In genomic region chr2:28699361-28700335, GRCm38 (mm10) we compare ENCODE assay signal across 8 mouse cellular contexts. TPM values are rescaled to one million over a fixed set of nuclear protein-coding genes. Genes with fewer than 3 reads are reported as not detected.
DNase-seq lines count a peak whose midpoint lies in the region.

Gene Spaca9 (minus strand): TSS chr2:28699727.
Gene Ak8 (plus strand): TSS chr2:28700164.

- H3K4me1 ChIP-seq in megakaryocyte, embryonic 14.5 days, result peaks cover 54% of the 10 kb centered on the region

- H3K9me3 ChIP-seq in megakaryocyte, embryonic 14.5 days, result no peaks in the 10 kb centered on the region

- H3K27me3 ChIP-seq in megakaryocyte, embryonic 14.5 days (replicated peaks), result peaks cover 56% of the 10 kb centered on the region

- peak within 1 kb of the TSS; percentile 93 for H3K4me3 ChIP-seq in megakaryocyte, embryonic 14.5 days (replicated peaks)

- peak; percentile 58 for DNase-seq in WW6 (ENCODE audit: low read depth, low spot score)
- peak; percentile 76 to 81 for DNase-seq in cerebellum, postnatal 36 days
- peak; percentile 31 to 52 for DNase-seq in gastrocnemius, adult 8-10 months (ENCODE audit: low spot score in 2 of 2)
- peak; percentile 72 for DNase-seq in hindlimb bud, embryonic 11.5 days (ENCODE audit: extremely low spot score, low read depth, low spot score)
- DNase-seq in left cerebral cortex, adult 9 months (ENCODE audit: low spot score in 2 of 2), result peak; percentile 42 to 83
- DNase-seq in right cerebral cortex, postnatal 10 days (ENCODE audit: low spot score in 2 of 2), result peak; percentile 92 to 94
- peak; percentile 73 to 79 for DNase-seq in urinary bladder, postnatal 36 days (ENCODE audit: low spot score in 2 of 2)

- H3K36me3 ChIP-seq in megakaryocyte, embryonic 14.5 days (replicated peaks; ENCODE audit: low read length), result no peaks in the 10 kb centered on the region

RNA-seq across cellular contexts. Expression of gene Spaca9, which starts in this region (rescaled TPM):
- not detected for total RNA-seq in gastrocnemius, adult 8-10 months (2022)
- polyA plus RNA-seq in megakaryocyte, embryonic 14.5 days (2012; ENCODE audit: insufficient read depth, low replicate concordance), result 3.0 TPM in 1 of 2 replicates, not detected in the other

RNA-seq across cellular contexts. Expression of gene Ak8, which starts in this region (rescaled TPM):
- not detected for total RNA-seq in gastrocnemius, adult 8-10 months (2022)
- not detected in 2 replicates for polyA plus RNA-seq in megakaryocyte, embryonic 14.5 days (2012; ENCODE audit: insufficient read depth, low replicate concordance)

Comparison
In these comparisons a context has a peak if more than half of its experiments do, and no peak if none do; other contexts are left out.
1. Peak in every context shown above with its lines: DNase-seq and H3K4me3 ChIP-seq.
2. Peak in DNase-seq in gastrocnemius, adult 8-10 months; RNA of the genes that start here not detected or under 1 TPM.
3. DNase-seq: peak in every context shown above with its lines; median percentile 93 in right cerebral cortex, postnatal 10 days; 78 in cerebellum, postnatal 36 days; 76 in urinary bladder, postnatal 36 days; 72 in hindlimb bud, embryonic 11.5 days; 62 in left cerebral cortex, adult 9 months; 58 in WW6; 42 in gastrocnemius, adult 8-10 months.